Mouse (Mus musculus): ENCODE data around the gene Rusc1.

GRCm38 (mm10) chr3:89115522-89115921 is 22.4 kb upstream of the Rusc1 start:
- peak; percentile 22; the same call in 1 of the 2 replicates for TF ChIP-seq CTCF (IDR thresholded peaks at IDR 0.05; ENCODE audit: low read depth, low read length)
- no peak for TF ChIP-seq GATA1 (IDR thresholded peaks at IDR 0.05; ENCODE audit: borderline replicate concordance, low read length)
- no peak for TF ChIP-seq TAL1 (conservative IDR thresholded peaks at IDR 0.05; ENCODE audit: low read depth, low read length)

All from G1E (cell line).